In the genomic region with DNA sequence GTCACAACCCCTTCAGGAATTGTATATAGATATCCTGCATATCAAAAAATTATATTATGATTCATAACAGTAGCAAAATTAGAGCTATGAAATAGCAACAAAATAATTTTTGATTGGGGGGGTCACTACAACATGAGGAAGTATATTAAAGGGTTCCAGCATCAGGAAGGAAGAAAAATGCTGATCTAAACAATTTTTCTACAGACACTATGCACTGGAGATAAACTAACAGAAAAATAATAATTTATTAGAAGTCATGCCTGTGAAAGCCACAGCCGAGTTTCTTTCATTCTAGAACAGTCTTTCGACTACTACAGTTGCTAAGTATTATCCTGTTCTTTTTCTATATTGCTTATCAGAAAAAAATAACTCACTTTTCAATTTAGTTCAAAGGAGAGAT, we compare ENCODE assay signal across 37 mouse cellular contexts. TPM values are rescaled to one million over a fixed set of nuclear protein-coding genes. Genes with fewer than 3 reads are reported as not detected.
"Had no signal": no experiment of that assay in that cellular context is flagged by ENCODE, and none has a peak within 500 bp of the region (broad histone marks: within the 10 kb centered on the region; RNA-seq: fewer than 3 reads in every experiment).

No protein-coding gene starts in this region.

- H3K9ac ChIP-seq: limb, embryonic 12.5 days; limb, embryonic 13.5 days; limb, embryonic 15.5 days; liver, embryonic 12.5 days; liver, embryonic 13.5 days; liver, embryonic 14.5 days; liver, embryonic 15.5 days; liver, postnatal 0 days; lung, embryonic 14.5 days; lung, embryonic 15.5 days; midbrain, embryonic 12.5 days; midbrain, embryonic 13.5 days; midbrain, embryonic 15.5 days; neural tube, embryonic 12.5 days had no signal

- H3K36me3 ChIP-seq: limb, embryonic 10.5 days; limb, embryonic 12.5 days; limb, embryonic 13.5 days; limb, embryonic 15.5 days; liver, embryonic 12.5 days; liver, embryonic 13.5 days; liver, embryonic 15.5 days; lung, embryonic 15.5 days; midbrain, embryonic 10.5 days; midbrain, embryonic 12.5 days; midbrain, embryonic 13.5 days; midbrain, embryonic 15.5 days; neural tube, embryonic 12.5 days had no signal

- H3K4me2 ChIP-seq: limb, embryonic 12.5 days; limb, embryonic 13.5 days; limb, embryonic 15.5 days; liver, embryonic 11.5 days; liver, embryonic 12.5 days; liver, embryonic 13.5 days; liver, embryonic 15.5 days; lung, embryonic 14.5 days; lung, embryonic 15.5 days; midbrain, embryonic 11.5 days; midbrain, embryonic 12.5 days; midbrain, embryonic 13.5 days; midbrain, embryonic 15.5 days; neural tube, embryonic 12.5 days had no signal

- H3K27me3 ChIP-seq: limb, embryonic 12.5 days; limb, embryonic 13.5 days; limb, embryonic 15.5 days; liver, embryonic 12.5 days; liver, embryonic 13.5 days; liver, embryonic 15.5 days; lung, embryonic 15.5 days; midbrain, embryonic 12.5 days; midbrain, embryonic 13.5 days; midbrain, embryonic 15.5 days; neural tube, embryonic 12.5 days had no signal

- H3K4me1 ChIP-seq: limb, embryonic 10.5 days; limb, embryonic 12.5 days; limb, embryonic 13.5 days; limb, embryonic 15.5 days; liver, embryonic 12.5 days; liver, embryonic 13.5 days; liver, embryonic 15.5 days; lung, embryonic 15.5 days; midbrain, embryonic 10.5 days; midbrain, embryonic 12.5 days; midbrain, embryonic 13.5 days; midbrain, embryonic 15.5 days; neural tube, embryonic 12.5 days had no signal

- H3K4me3 ChIP-seq: limb, embryonic 10.5 days; limb, embryonic 12.5 days; limb, embryonic 13.5 days; limb, embryonic 15.5 days; liver, embryonic 12.5 days; liver, embryonic 13.5 days; liver, embryonic 15.5 days; lung, embryonic 15.5 days; megakaryocyte, embryonic 14.5 days; midbrain, embryonic 10.5 days; midbrain, embryonic 12.5 days; midbrain, embryonic 13.5 days; midbrain, embryonic 15.5 days; myocyte; neural tube, embryonic 12.5 days had no signal

- H3K9me3 ChIP-seq: limb, embryonic 10.5 days; limb, embryonic 12.5 days; limb, embryonic 13.5 days; limb, embryonic 15.5 days; liver, embryonic 12.5 days; liver, embryonic 13.5 days; liver, embryonic 15.5 days; lung, embryonic 15.5 days; midbrain, embryonic 10.5 days; midbrain, embryonic 12.5 days; midbrain, embryonic 13.5 days; midbrain, embryonic 15.5 days; neural tube, embryonic 12.5 days had no signal

- DNase-seq: left cerebral cortex, postnatal 4 days; liver; liver, embryonic 13.5 days; liver, postnatal 0 days; lung, adult 18-20 months; lung, adult 2 months; lung, embryonic 14.5 days; lung, postnatal 10 days; lung, postnatal 14 days; lung, postnatal 36 days; lung, postnatal 4 days; midbrain, embryonic 14.5 days had no signal

- H3K27ac ChIP-seq: limb, embryonic 10.5 days; limb, embryonic 12.5 days; limb, embryonic 13.5 days; limb, embryonic 15.5 days; liver, embryonic 12.5 days; liver, embryonic 13.5 days; liver, embryonic 14.5 days; liver, embryonic 15.5 days; lung, embryonic 15.5 days; macrophage; midbrain, embryonic 10.5 days; midbrain, embryonic 12.5 days; midbrain, embryonic 13.5 days; midbrain, embryonic 15.5 days; neural tube, embryonic 12.5 days had no signal

RNA-seq across cellular contexts. Expression of a gene that starts 17.7 kb away (rescaled TPM):
- total RNA-seq: megakaryocyte-erythroid progenitor cell, adult 5-6 weeks; monocyte, adult 5-6 weeks had no signal

RNA-seq across cellular contexts. Expression of a gene that starts 20.6 kb away (rescaled TPM):
- total RNA-seq: left cerebral cortex, postnatal 25 days; liver, adult 2 months; megakaryocyte progenitor cell, adult 5-6 weeks; megakaryocyte, adult 5-6 weeks; megakaryocyte-erythroid progenitor cell, adult 5-6 weeks; monocyte, adult 5-6 weeks had no signal
- polyA plus RNA-seq: liver, adult 2 months; liver, embryonic 13.5 days; liver, embryonic 14.5 days; liver, embryonic 16.5 days; liver, postnatal 0 days; macrophage; midbrain, embryonic 14.5 days had no signal
